Mouse (Mus musculus) CH12.LX (cell line): Measurements from ENCODE around the gene Ggact. TPM values are rescaled to one million over a fixed set of nuclear protein-coding genes. Genes with fewer than 3 reads are reported as not detected.

Experiments used
- DNase-seq: peaks from one replicate; pipeline ENCODE4 v3.0.0-alpha.2; 2013; ENCODE audit errors: extremely low read depth
- H3K27ac ChIP-seq: 2 replicates; pipeline ENCODE4 v1.5.1; 2012; ENCODE audit warnings: low read depth, mild to moderate bottlenecking, control low read depth, moderate library complexity; ENCODE audit not compliant: insufficient read depth
- H3K27me3 ChIP-seq: replicated peaks from 2 replicates; pipeline ENCODE3; 2012; ENCODE audit warnings: inconsistent platforms
- H3K36me3 ChIP-seq, 2 experiments: replicated peaks in 1 of 2; 2 replicates each; pipeline versions ENCODE3 to v1.6.1; 2012; ENCODE audit warnings: inconsistent platforms in 1 of 2, low read length in 1 of 2, mild to moderate bottlenecking in 1 of 2, mixed read lengths in 1 of 2, moderate library complexity in 1 of 2; ENCODE audit not compliant: control insufficient read depth in 1 of 2, insufficient read depth in 1 of 2
- H3K4me1 ChIP-seq, 2 experiments: 2 replicates each; pipeline ENCODE4 v1.6.1; 2012; ENCODE audit warnings: inconsistent platforms in 1 of 2, moderate library complexity in 1 of 2; ENCODE audit not compliant: insufficient read depth in 2 of 2, control insufficient read depth in 1 of 2
- H3K4me2 ChIP-seq: 2 replicates; pipeline ENCODE4 v1.6.1; 2012; ENCODE audit warnings: low read depth, mild to moderate bottlenecking, control low read depth; ENCODE audit not compliant: poor library complexity, insufficient read depth, severe bottlenecking
- H3K4me3 ChIP-seq, 3 experiments: fragments of 150-350 bp in 1 of 3; sonication (generic) in 1 of 3; replicated peaks in 1 of 3; 2 replicates each; pipeline versions ENCODE3 to v1.5.1; 2011 to 2012; ENCODE audit warnings: low read depth in 2 of 3, low read length in 2 of 3, mild to moderate bottlenecking in 2 of 3, moderate library complexity in 2 of 3, control low read depth in 1 of 3, improper control_type of control experiment in 1 of 3, inconsistent platforms in 1 of 3, mixed read lengths in 1 of 3; ENCODE audit not compliant: poor library complexity in 1 of 3
- H3K79me2 ChIP-seq: replicated peaks from 2 replicates; pipeline ENCODE4 v1.6.1; 2012; ENCODE audit warnings: mild to moderate bottlenecking, moderate library complexity; ENCODE audit not compliant: control insufficient read depth, poor library complexity, insufficient read depth, severe bottlenecking; ENCODE audit errors: extremely low read depth
- H3K9ac ChIP-seq: 2 replicates; pipeline ENCODE4 v1.6.1; 2012; ENCODE audit warnings: low read depth, mild to moderate bottlenecking, control low read depth, moderate library complexity; ENCODE audit not compliant: insufficient read depth
- H3K9me3 ChIP-seq: replicated peaks from 2 replicates; pipeline ENCODE3; 2012; ENCODE audit warnings: low read length, inconsistent platforms, mixed read lengths
- BHLHE40 ChIP-seq: IDR thresholded peaks from 2 replicates; pipeline ENCODE4 v1.6.1; 2011; ENCODE audit warnings: mild to moderate bottlenecking, low read depth, low read length, improper control_type of control experiment
- CHD1 ChIP-seq: IDR thresholded peaks from 2 replicates; pipeline ENCODE4 v1.6.1; 2012; ENCODE audit warnings: low read depth, low read length, improper control_type of control experiment, inconsistent platforms
- CHD2 ChIP-seq: IDR thresholded peaks from 2 replicates; pipeline ENCODE4 v1.6.1; 2011; ENCODE audit warnings: low read length, improper control_type of control experiment
- JUND ChIP-seq: conservative IDR thresholded peaks from 2 replicates; pipeline ENCODE4 v1.6.1; 2011; ENCODE audit warnings: low read depth, low read length, improper control_type of control experiment
- KAT2A ChIP-seq: IDR thresholded peaks from 2 replicates; pipeline ENCODE4 v1.6.1; 2012; ENCODE audit warnings: low read length, improper control_type of control experiment, inconsistent platforms; ENCODE audit not compliant: insufficient replicate concordance
- MAFK ChIP-seq: IDR thresholded peaks from 2 replicates; pipeline ENCODE4 v1.6.1; 2011; ENCODE audit warnings: low read length, improper control_type of control experiment; ENCODE audit not compliant: insufficient replicate concordance
- MAZ ChIP-seq: IDR thresholded peaks from 2 replicates; pipeline ENCODE4 v1.6.1; 2012; ENCODE audit warnings: low read depth, mild to moderate bottlenecking, inconsistent platforms, low read length, improper control_type of control experiment, moderate library complexity
- MEF2A ChIP-seq: IDR thresholded peaks from 2 replicates; pipeline ENCODE4 v1.6.1; 2014; ENCODE audit warnings: low read depth, mild to moderate bottlenecking, inconsistent platforms, low read length, improper control_type of control experiment, borderline replicate concordance
- NELFE ChIP-seq: IDR thresholded peaks from 2 replicates; pipeline ENCODE4 v1.6.1; 2011; ENCODE audit warnings: low read depth, low read length, improper control_type of control experiment
- PAX5 ChIP-seq: IDR thresholded peaks from 2 replicates; pipeline ENCODE4 v1.6.1; 2012; ENCODE audit warnings: low read length, inconsistent platforms, mixed read lengths
- RCOR1 ChIP-seq: conservative IDR thresholded peaks from 2 replicates; pipeline ENCODE4 v1.6.1; 2012; ENCODE audit warnings: low read depth, mild to moderate bottlenecking, inconsistent platforms, low read length, improper control_type of control experiment
- SIN3A ChIP-seq: IDR thresholded peaks from 2 replicates; pipeline ENCODE4 v1.6.1; 2012; ENCODE audit warnings: low read length, improper control_type of control experiment, inconsistent platforms
- TBP ChIP-seq: conservative IDR thresholded peaks from 2 replicates; pipeline ENCODE4 v1.6.1; 2011; ENCODE audit warnings: low read depth, low read length, improper control_type of control experiment
- TCF12 ChIP-seq: IDR thresholded peaks from 2 replicates; pipeline ENCODE4 v1.6.1; 2014; ENCODE audit warnings: low read depth, mild to moderate bottlenecking, inconsistent platforms, low read length, improper control_type of control experiment
- UBTF ChIP-seq: IDR thresholded peaks from 2 replicates; pipeline ENCODE4 v1.6.1; 2012; ENCODE audit warnings: low read depth, mild to moderate bottlenecking, inconsistent platforms, low read length, improper control_type of control experiment, moderate library complexity
- USF1 ChIP-seq: IDR thresholded peaks from 2 replicates; pipeline ENCODE4 v1.6.1; 2014; ENCODE audit warnings: low read depth, mild to moderate bottlenecking, inconsistent platforms, low read length, improper control_type of control experiment
- ZC3H11A ChIP-seq: IDR thresholded peaks from 2 replicates; pipeline ENCODE4 v1.6.1; 2012; ENCODE audit warnings: low read depth, mild to moderate bottlenecking, inconsistent platforms, low read length, improper control_type of control experiment
- dilution Hi-C: fragments of 300-500 bp; cut with MboI; formaldehyde crosslinking; loops from 2 replicates; pipeline ENCODE4 v1.14.3; 2020; ENCODE audit warnings: low sequenced_read_pairs; ENCODE audit not compliant: extremely low pct_unique_long_range_greater_than_20kb, extremely low pct_ligation_motif_present
- in situ Hi-C: fragments of 300-500 bp; cut with MboI; formaldehyde crosslinking; loops from 3 replicates; pipeline ENCODE4 v1.14.3; 2019; ENCODE audit warnings: low sequenced_read_pairs, low pct_ligation_motif_present, low pct_unique_long_range_greater_than_20kb, mixed read lengths
- polyA plus RNA-seq: library from polyadenylated mRNA; unstranded; fragments of >175 nt; gene quantifications from 2 replicates; pipeline ENCODE4 v1.2.1, GENCODE M21; 2012; ENCODE audit warnings: low read depth; ENCODE audit not compliant: insufficient read length
- total RNA-seq, 2 experiments: library from RNA; depleted of rRNA; stranded (reverse); fragments of 300-350 nt in 1 of 2; fragments of >200 nt in 1 of 2; gene quantifications; 2 replicates each; pipeline ENCODE4 v1.2.3; 2012 to 2014

The Ggact gene
- total and polyA plus RNA-seq, 3 experiments, result 30.6 to 40.3 (median 31.7) TPM

GRCm38 (mm10) chr14:122837018-122837417 lies 76.5 kb downstream of the Ggact start:
- dilution Hi-C loops, result no loop called here
- TF ChIP-seq JUND (no peak), PAX5 (no peak), UBTF (no peak), USF1 (no peak), MAFK (no peak), KAT2A (no peak), CHD1 (no peak), MAZ (no peak), MEF2A (no peak), TBP (no peak), RCOR1 (no peak)
- Histone ChIP-seq H3K79me2 (no peaks in the 10 kb centered on the region), H3K36me3 (no peaks in the 10 kb centered on the region), H3K9ac (no peak overlapping the region), H3K27me3 (no peaks in the 10 kb centered on the region), H3K4me1 (no peaks in the 10 kb centered on the region), H3K4me3 (no peak overlapping the region), H3K4me2 (no peak overlapping the region), H3K9me3 (no peaks in the 10 kb centered on the region), H3K27ac (no peak overlapping the region)
- no peak for DNase-seq
- in situ Hi-C loops, result no loop called here

- dilution Hi-C loops, result no loop called here
- DNase-seq, result no peak
- Histone ChIP-seq H3K27me3 (no peaks in the 10 kb centered on the region), H3K4me2 (no peak overlapping the region), H3K4me3 (no peak overlapping the region), H3K27ac (no peak overlapping the region), H3K36me3 (no peaks in the 10 kb centered on the region), H3K4me1 (no peaks in the 10 kb centered on the region), H3K9ac (no peak overlapping the region), H3K79me2 (no peaks in the 10 kb centered on the region), H3K9me3 (no peaks in the 10 kb centered on the region)
- no peak for TF ChIP-seq MAZ
- no peak for TF ChIP-seq JUND
- no peak for TF ChIP-seq BHLHE40
- no peak for TF ChIP-seq RCOR1
- no peak for TF ChIP-seq NELFE
- TF ChIP-seq TCF12, result no peak
- no peak for TF ChIP-seq SIN3A
- no peak for TF ChIP-seq TBP
- TF ChIP-seq CHD2, result no peak
- TF ChIP-seq ZC3H11A, result no peak
- in situ Hi-C loops, result no loop called here
These were observed 77.3 kb downstream of the Ggact start for GRCm38 (mm10) chr14:122836221-122836620.
